Mouse (Mus musculus) heart, postnatal 4 days (tissue): ENCODE data around the gene Slc36a2. TPM values are rescaled to one million over a fixed set of nuclear protein-coding genes. Genes with fewer than 3 reads are reported as not detected.

ENCODE experiments used
- DNase-seq: peaks from one replicate; pipeline ENCODE4 v3.0.0; 2021
- total RNA-seq, 2 experiments: library from RNA; stranded (reverse); gene quantifications; 2 replicates each; pipeline ENCODE4 v1.2.3; 2021

Gene Slc36a2
- 1 to 10 TPM; 2.9 to 3.7 TPM for total RNA-seq

DNA sequence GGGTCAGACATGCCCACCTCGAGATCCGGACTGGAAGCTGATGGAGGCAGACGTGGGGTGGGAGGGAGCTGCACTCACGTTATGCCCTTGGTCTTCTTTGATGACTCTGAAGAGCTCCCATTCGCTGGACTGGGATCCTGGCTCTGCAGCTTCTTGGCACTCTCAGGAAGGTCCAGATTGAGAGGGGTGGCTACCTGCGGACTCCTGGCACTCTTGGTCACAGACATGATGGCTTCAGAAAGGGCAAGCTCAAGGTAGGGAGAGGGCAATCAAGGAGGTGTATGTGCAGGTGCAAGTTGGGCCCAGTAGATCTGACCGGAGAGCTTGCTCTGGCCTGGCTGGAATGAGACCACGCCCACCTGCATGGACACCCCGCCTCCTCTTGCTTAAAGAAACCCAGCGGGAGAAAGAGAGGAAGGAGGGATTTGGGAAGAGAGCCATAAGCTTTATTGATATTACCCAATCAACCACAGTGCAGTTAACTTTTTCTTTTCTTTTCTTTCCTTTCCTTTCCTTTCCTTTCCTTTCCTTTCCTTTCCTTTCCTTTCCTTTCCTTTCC is at the start of gene Slc36a2:
TSS of gene Slc36a2 (minus strand) at position 345 of the 559 bp plus-strand sequence.
- DNase-seq: peak; percentile 15

DNA sequence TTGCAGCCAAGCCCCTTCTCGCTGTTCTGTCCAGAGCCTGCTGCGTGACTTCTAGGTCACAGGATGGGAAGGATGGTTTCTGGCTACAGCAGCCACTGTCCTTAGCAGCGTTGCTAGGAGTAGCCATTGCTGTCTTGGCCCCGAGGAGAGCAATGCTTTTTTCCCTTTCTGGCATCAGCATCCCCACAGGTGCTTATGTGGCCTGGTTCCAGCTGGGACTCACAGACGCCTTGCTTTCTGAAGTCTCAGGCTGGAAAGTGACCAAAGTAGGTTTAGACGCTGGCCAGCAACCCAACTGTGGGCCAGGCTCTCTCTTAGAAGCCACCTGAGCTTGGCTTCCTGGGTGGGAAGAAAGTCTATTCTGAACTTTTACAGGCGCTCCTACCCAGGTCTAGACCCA is 49.4 kb upstream of the Slc36a2 start:
- no peak for DNase-seq

DNA sequence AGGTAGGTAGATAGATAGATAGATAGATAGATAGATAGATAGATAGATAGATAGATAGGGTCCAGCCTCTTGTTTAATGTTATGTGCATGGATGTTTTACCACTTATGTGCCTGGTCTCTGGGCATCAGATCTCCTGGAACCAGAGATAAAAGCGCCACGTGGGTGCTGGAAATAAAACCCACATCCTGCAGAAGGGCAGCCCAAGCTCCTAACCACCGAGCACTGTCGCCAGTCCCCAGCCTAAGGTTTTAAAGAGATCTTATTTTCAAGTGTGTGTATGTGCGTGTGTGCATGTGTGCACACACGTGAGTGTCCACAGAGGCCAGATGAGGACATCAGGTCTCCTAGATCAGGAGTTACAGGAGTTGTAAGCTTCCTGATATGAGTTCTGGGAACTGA is 46.2 kb upstream of the Slc36a2 start:
- no peak for DNase-seq

DNA sequence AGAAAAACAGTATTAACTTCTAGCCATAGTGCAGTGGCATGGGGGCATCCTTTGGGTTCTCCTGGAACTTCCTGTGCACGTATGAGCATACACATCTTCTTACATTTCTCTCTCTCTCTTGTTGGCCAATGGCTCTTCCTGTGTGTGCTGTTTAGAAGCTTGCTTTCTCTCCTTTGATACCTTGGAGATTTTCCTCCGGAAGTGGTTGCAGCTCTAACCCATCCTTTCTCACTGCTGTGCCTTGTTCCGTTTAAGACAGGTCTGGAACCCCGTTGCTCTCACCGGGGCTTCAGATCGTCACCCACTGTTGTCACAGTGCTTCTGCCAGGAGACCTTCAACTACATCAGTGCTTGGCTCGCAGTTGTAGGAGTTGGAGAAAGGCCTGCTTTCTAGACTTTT is 36.4 kb upstream of the Slc36a2 start:
- DNase-seq: no peak

DNA sequence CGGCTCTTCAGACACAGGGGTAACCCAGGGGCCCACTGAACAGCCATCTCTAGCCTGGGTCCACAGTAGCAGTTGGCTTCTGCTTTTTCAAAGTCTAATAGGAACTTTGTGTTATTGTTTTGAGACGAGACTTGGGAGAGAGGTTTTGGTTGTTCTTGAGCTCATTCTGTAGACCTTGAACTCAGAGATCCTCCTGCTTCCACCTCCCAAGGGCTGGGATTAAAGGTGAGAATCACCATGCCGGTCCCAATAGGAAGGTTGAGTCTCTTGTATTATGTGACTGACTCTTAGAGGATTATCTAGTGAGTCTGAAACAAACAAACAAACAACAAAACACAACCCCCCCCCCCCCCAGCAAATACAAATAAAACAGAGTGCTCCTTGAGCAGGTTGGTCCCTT is 33.6 kb upstream of the Slc36a2 start:
- DNase-seq: no peak

DNA sequence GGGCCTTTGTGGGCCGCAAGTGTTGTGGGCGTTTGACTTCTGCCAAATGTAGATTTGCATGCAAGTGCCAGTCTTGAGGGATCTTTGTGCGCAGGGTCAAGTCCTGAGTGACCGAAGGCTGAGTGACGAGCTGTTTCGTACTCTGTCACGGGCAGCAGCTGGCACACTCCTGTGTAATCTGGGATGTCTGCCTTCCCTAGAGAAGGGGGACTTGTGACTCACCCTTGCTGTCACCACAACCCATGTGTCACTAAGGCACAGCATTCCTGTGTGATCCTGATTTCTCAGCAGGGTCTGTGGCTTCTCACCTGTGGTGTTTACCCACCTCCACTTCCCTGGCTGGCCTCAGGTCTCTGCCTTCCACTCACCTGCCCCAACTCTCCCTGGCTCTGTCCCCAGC is 33.0 kb upstream of the Slc36a2 start:
- peak; percentile 16 for DNase-seq

DNA sequence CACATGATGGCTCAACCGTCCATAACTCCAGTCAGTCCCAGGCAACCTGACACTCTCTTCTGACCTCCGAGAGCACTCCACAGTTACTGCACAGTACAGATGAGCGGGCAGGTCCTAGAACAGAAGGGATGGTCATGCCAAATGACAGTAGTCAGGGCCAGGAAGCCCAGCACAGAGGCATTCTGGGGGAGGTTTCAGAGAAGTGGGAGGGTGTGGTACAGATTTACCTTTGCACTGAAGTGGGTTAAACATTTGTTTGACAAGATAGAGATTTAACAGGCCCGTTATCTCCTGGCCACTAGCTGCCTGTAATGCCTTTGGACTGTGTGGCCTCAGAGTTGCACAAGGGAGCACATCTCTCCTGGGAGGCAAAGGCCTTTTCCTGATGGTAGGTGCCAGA is 32.5 kb upstream of the Slc36a2 start:
- no peak for DNase-seq

DNA sequence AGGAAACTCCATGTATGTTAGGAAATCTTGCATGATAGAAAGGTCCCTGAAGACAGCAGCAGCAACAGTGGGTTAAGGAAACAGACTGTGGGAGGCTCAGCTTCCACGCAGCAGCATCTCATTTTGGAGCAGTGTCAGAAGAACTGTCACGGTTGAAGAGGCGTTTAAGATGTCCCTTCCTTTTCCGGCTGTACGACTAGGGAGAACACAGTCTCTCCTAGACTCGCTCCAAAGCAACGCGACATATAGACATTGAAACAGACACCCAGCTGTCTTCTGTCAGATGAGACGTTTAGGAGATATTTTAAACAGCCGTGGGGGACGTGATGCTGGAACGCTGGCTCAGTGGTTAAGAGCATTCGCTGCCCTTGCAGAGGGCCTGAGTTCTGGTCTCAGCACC is 32.0 kb upstream of the Slc36a2 start:
- no peak for DNase-seq

DNA sequence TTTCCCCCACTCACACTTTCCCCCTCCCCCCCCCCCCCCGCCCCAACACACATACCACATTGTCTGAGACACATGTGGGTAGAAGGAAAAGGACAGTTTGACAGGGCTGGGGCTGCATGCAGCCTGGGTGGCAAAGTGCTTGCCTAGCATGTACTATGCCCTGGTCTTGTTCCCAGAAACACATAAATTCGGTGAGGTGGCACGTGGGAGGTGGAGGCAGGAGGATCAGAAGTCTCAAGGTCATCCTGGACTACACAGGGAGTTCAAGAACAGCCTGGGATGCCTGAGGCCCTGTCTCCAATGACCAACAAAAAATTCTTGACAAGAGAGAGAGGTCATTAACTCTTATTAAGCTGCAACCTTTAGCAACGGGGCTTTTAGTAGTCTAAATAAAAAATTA is 31.2 kb upstream of the Slc36a2 start:
- no peak for DNase-seq

DNA sequence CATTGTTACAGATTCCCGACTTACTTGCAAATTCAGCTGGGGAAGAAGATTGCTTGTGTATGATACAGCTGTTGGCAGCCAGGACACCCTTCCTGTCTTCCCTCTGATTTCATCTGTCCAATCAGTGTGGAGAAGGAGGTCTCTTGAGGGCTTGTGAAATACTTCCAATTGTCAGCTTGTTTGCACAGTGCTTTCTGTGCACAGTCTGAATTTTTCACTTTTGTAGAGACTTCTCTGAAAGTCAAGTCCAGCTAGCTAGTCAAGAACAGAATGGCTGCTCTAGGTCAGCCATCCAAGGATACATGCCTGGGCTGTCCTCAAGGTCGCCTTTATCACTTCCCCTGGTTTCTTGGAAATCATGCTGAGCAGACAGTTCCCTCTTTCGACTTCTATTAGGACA is 30.1 kb upstream of the Slc36a2 start:
- no peak for DNase-seq

DNA sequence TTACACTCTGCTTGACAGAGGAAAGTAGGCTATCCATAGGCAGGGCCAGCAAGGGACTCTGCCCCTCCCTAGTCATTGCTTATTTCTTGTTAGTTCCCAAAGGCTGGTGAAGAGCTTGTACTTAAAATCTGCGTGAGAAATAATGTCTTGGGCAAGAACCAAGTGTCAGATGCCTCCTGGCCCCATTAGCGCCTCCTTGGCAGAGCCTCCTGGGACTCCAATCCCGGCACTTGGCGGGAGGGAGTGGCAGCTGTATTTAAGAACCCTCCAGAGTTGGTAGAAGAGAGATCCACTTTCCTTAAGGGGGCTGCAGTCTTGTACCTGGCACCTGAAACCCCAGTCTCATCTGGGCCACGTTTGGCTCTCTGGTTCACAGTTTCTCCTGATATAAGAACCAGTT is 29.3 kb upstream of the Slc36a2 start:
- DNase-seq: no peak

DNA sequence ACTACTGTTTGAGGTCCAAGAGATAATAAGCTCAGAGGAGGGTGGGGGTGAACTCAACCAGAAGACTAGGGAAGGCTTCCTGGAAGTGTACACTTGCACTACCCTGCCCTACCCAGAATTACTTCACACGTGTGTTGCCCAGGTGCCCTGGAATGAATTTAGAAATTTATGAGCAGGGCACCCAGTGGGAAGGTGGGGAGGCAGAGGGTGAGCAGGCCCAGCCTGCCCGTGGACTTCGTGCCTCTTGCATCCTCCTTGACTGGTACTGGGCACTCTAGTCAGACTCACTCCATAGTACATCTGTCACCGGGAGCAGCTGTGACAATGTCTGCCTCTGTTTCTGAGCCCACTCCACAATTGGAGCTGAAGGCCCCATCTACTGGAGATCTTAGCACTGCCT is 28.6 kb upstream of the Slc36a2 start:
- no peak for DNase-seq

DNA sequence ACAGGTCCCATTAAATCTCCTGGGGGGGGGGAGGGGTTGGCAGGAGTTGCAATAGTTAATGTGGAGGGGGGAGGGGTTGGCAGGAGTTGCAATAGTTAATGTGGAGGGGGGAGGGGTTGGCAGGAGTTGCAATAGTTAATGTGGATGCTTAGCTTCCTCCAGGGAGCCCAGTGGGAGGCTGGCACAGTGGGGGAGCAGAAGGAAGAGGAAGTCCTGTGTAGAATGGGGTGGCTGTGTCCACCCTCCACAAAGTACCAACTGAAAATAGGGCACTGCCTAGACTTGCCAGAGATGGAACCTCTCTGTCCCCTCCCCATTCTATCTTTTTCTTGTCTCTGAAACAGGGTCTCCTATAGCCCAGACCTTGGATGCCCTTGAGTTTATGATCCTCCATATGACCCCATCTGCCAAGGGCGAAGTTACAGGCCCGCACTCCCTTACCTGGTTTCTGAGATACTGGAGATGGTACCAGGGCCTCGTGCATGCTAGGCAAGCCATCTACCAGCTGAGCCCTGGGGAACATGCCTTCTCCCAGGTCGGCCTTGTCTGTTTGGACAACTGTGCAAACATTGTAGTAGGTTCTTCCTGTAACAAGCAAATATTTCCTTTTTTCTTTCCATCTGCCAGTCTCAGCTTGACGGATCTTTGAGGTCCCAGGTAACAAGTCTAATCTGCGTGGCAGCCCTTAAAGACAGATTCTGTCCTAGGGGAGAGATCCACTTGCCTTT is 24.9 kb upstream of the Slc36a2 start:
- DNase-seq: no peak

DNA sequence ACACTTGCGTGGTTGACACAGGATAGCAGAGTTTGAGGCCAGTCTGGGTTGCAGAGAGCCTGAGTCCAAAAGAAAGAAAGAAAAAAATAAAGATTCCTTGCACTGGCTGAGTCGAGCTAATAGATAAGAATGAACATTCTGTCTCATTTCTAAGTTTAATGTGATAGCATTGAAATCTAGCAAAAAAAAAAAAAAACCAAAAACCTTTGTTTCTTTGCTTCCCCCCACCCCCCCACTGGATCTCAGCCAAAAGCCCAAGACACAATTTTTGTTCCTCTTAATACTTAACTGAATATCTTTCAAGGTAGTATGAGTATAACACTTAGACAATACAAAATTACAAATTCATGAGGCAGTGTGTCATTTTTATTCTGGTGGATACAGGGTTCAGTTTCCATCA is 24.2 kb upstream of the Slc36a2 start:
- no peak for DNase-seq

DNA sequence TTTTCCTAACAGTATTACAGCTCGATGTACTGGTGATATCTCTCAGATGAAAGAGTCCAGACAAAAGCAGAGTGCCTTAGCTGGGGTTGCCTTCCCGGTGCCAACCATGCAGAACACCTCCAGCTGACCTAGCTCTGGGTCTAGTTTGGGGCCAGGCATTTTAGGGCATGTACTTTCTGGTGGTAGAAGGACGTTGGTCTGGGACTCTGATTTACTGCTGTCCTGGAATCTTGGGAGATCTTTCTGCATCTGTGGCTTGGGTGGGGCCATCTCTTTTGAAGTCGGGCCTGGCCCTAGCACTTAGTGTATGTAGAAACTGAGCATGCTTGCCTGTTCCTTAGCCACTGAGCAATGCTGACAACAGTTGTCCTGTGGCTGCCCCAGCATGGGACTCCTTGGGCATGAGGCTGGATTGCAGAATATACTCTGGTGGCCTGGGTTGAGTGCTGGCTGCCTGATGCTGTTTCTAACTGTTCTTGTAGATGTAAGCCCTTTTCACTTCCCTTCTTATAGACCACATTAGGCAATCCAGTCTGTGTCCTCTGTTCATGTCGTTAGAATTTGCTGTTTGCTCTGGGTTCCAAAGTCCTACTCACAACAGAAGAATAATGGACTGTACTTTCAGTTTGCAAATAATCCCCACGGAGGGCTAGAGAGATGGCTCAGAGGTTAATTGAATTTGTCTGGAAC is 23.3 kb upstream of the Slc36a2 start:
- DNase-seq: no peak

DNA sequence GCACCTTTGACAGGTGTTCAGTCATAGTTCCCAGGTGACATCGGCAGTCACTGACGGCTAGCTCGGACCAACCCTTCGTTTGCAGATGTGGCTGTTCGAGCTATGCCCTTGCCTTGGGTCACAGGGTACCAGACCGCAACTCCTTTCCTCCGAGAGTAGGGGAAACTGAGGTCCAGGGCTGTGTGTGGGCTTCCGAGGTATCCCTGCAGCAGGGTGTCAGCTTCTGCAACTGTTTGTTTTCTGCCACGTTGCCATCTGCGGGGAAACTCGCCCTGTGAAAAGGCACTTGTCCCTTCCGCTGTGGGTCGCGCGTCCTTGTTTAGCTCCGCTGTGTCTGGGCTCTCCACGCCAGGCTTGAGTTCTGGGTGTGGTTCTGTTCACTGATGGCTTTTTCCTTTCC is 19.7 kb upstream of the Slc36a2 start:
- DNase-seq: peak; percentile 29

DNA sequence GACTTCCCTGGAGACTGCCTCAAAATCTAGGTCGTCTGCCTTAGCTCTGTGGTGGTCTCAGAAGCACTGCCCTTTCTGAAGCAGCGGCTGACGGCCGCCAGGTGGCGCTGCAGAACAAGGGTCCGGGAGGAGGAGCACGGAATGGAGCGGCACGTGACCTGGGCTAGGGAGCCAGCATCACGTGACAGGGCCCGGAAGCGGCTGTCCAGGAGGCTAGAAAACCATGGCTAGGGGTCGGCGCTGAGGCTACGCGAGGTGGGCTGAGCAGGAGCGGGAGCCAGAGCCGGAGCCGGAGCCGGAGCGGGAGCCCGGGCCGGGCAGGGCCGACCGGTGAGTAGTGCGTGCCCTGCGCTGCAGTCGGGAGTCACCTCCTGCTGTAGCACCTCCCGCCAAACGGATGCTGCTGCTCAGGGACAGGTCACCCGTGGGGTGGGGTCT is 19.3 kb upstream of the Slc36a2 start, which contains the start of gene Slc36a1:
TSS of gene Slc36a1 (plus strand) at position 192 of the 438 bp plus-strand sequence.
- peak; percentile 99 for DNase-seq

DNA sequence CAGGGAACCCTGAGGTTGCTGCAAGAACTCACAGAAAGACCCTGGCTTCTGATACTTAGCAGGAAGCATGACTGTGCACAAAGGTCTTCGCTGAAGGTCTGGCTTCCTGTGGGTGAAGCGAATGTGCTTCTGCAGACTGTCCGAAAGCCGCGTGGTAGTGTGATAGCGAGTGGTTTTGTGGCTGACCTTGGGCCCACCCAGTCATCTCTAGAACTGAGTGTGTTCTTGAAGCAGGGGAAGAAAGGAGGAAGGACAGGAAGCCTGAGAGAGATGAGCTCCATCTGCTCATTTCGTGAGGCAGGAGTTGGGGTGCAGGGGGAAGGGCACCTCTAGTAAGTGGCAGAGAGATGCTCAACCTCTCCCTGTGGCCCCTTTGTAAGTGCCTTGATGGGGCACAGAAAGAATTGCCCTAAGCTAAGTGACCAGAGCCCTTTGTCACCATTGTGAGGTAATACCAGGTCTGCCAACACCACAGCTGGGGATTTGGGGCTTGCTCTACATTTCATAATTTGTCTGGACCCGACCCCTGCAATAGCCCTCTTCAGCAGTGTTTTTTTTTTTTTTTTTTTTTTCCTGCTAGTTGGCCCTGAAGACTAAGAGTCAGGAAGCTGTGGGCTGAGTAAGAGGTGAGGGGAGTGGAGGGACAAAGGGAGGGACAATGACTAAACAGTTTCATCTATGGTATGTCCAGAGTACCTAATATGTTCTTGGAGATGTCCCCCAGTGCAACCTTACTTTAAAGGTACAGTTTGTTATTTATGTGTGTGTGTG is 13.0 kb upstream of the Slc36a2 start:
- DNase-seq: no peak

DNA sequence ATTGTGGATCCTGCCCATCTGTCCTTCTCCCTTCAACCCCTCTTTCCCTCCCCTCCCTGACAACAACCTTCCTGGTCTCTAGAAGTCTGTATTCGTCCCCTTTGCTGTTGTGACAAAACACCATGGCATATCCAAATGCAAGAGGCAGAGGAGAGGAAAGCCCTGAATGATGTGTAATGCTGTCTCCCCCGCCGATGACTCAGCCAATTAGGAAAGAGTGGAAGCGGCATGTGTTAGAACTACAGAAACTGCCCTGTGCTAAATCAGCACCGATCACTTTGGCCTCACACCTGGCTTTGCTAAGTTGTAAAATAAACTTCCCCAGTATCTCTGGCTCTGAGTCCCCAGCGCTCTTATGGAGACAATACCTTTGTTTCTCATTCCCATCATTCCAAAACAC is 12.2 kb upstream of the Slc36a2 start:
- DNase-seq: no peak

DNA sequence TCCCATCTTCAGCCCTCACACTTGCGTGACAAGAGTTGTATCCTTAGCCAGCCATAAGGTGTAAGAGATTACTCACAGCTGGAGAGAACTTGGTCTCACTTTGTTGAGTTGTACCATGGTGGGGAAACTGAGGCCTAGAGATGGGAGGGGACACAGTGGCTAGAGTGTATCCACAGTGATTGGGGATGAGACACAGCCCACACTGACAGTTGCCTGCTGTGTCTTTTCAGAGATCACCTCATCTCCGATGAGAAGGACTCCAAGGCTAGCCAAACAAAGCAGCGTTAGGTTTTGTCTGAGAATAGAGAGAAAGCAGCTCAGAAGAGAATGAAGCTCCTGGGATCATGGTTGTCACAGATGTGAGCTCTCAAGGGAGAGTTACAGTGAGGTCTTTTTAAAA is 5.3 kb upstream of the Slc36a2 start:
- no peak for DNase-seq

DNA sequence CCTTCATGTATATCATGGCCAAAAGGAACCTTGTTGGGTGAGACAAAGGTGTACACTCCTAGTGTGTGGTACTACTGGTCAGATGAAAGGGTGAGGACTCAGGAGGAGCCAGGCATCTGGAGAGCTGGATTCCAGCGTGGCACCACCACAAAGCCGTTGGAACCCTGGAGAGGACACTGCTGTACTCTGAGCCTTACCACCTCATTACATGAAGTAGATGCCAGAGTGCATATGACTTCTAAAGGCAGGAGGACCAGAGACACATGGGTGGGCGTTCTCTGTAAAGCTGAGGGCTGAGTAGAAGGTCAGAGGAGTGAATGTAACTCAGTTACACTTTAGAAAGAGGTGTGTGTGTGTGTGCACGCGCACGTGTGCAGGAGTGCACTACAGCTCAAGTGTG is 2.9 kb upstream of the Slc36a2 start:
- no peak for DNase-seq

DNA sequence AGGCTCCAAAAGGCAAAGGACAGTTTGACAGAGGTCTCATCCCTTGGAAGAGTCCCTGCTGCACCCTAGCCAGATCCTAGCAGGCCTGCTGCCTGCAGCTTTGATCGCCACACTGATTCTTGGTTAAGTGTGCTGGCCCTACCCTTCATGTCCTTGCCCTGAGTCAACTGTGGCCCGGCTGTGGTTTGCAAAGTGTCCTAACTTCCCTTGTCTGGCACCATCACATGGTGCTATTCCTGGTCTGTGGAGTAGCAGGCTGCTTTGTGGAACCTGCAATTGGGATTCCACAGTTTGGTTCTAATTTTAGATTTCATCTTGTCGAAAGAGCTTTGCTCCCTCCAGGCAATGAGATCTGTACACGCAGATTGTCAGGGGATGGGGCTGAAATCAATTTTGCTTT is 2.4 kb upstream of the Slc36a2 start:
- peak; percentile 22 for DNase-seq

DNA sequence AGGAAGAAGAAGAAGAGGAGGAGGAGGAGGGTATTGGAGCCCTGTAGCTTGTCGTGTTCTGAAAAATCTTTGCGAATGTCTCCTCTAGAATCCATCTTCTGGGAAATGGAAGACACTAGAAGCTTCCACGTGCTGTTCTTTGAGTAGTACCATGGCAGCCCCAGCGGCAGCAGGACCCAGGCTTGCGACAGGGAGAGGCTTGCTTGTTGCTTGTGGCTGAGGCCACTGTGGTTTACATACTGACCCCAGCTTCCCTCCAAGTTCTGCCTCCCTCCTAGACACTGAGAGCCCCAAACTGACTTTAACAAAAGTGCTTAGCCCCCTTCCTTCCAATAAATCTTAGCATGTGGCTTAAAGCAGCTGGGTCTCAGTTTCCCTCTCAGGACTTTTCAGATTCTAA is 631 bp downstream of the Slc36a2 start:
- DNase-seq: no peak
